Mouse (Mus musculus) intestine, postnatal 0 days (tissue): ENCODE results near the gene Sost. TPM values are rescaled to one million over a fixed set of nuclear protein-coding genes. Genes with fewer than 3 reads are reported as not detected.
A peak's percentile ranks its signal among the peaks of the same experiment; 100 is the strongest.

ENCODE experiments used
- ATAC-seq: fragments of 200-750 bp; cut with Nextera tagmentation; 2 replicates; pipeline ENCODE4 v1.8.0; 2017; ENCODE audit warnings: mild to moderate bottlenecking, moderate TSS enrichment, moderate library complexity
- H3K27ac ChIP-seq: fragments of 300-500 bp; sonication (generic); 2 replicates; pipeline ENCODE4 v1.5.1; 2014; ENCODE audit warnings: mild to moderate bottlenecking, low read depth, low read length, moderate library complexity
- H3K27me3 ChIP-seq: fragments of 300-500 bp; sonication (generic); replicated peaks from 2 replicates; pipeline ENCODE4 v1.6.1; 2014; ENCODE audit warnings: low read length, mixed read lengths; ENCODE audit not compliant: control insufficient read depth, insufficient read depth
- H3K36me3 ChIP-seq: fragments of 300-500 bp; sonication (generic); 2 replicates; pipeline ENCODE4 v1.6.1; 2014; ENCODE audit warnings: mild to moderate bottlenecking, moderate library complexity; ENCODE audit not compliant: control insufficient read depth, insufficient read depth
- H3K4me1 ChIP-seq: fragments of 300-500 bp; sonication (generic); replicated peaks from 2 replicates; pipeline ENCODE4 v1.6.1; 2014; ENCODE audit warnings: antibody characterized with exemption, low read length, mixed read lengths; ENCODE audit not compliant: control insufficient read depth, insufficient read depth
- H3K4me2 ChIP-seq: fragments of 300-500 bp; sonication (generic); replicated peaks from 2 replicates; pipeline ENCODE4 v1.6.1; 2014; ENCODE audit warnings: low read depth, mild to moderate bottlenecking, moderate library complexity
- H3K4me3 ChIP-seq: fragments of 300-500 bp; sonication (generic); 2 replicates; pipeline ENCODE4 v1.5.1; 2014; ENCODE audit warnings: low read depth, low read length
- H3K9ac ChIP-seq: fragments of 300-500 bp; sonication (generic); 2 replicates; pipeline ENCODE4 v1.6.1; 2014; ENCODE audit warnings: mild to moderate bottlenecking, low read depth, low read length
- H3K9me3 ChIP-seq: fragments of 300-500 bp; sonication (generic); 2 replicates; pipeline ENCODE4 v1.6.1; 2016; ENCODE audit warnings: mixed run types; ENCODE audit not compliant: control insufficient read depth
- CTCF ChIP-seq: sonication (generic); IDR thresholded peaks from 2 replicates; pipeline ENCODE4 v1.5.1; 2016; ENCODE audit warnings: low read depth, mild to moderate bottlenecking, control low read depth, antibody characterized with exemption, moderate library complexity
- WGBS: fragments of 180-500 bp; shearing (Covaris S2); extraction: QIAGEN DNeasy Blood & Tissue Kit; methylation state at CpG from one replicate; pipeline ENCODE4 v1.1.7; 2014; 5-methylcytosine and 5-hydroxymethylcytosine counted together
- polyA plus RNA-seq: library from polyadenylated mRNA; unstranded; fragments of >200 nt; fragmentation: Nextera tagmentation; extraction: Ambion mirVana; gene quantifications from 2 replicates; pipeline ENCODE4 v1.2.1, GENCODE M21; 2015

Gene Sost
- polyA plus RNA-seq, 1 experiment from 2014 or later = not detected

- Histone ChIP-seq H3K36me3 (no peaks in the 10 kb centered on the region), H3K27me3 (peaks cover 74% of the 10 kb centered on the region), H3K4me3 (peak overlapping the region; percentile 48), H3K4me1 (no peaks in the 10 kb centered on the region; the same call in none of the 2 replicates), H3K4me2 (peak overlapping the region; percentile 76), H3K9me3 (no peaks in the 10 kb centered on the region), H3K9ac (peak overlapping the region; percentile 38), H3K27ac (no peak overlapping the region)
- 1% methylated on average over 78 of the region's 78 CpGs for WGBS
- ATAC-seq = no peak
- TF ChIP-seq CTCF = 0 out of 2 replicates have a peak, but pooled peaks have one; percentile 2
These were observed 3.1 kb downstream of the Sost start for GRCm38 (mm10) chr11:101963473-101964291.

- Histone ChIP-seq H3K4me2 (peak overlapping the region; percentile 76; the same call in 1 of the 2 replicates), H3K9me3 (no peaks in the 10 kb centered on the region), H3K4me1 (no peaks in the 10 kb centered on the region; the same call in none of the 2 replicates), H3K36me3 (no peaks in the 10 kb centered on the region), H3K4me3 (no peak overlapping the region), H3K27me3 (peaks cover 69% of the 10 kb centered on the region), H3K27ac (no peak overlapping the region), H3K9ac (no peak overlapping the region)
- ATAC-seq = no peak
- TF ChIP-seq CTCF = no peak
- 7% methylated on average over 11 of the region's 11 CpGs for WGBS
These were observed 3.8 kb downstream of the Sost start for GRCm38 (mm10) chr11:101963043-101963442.

GRCm38 (mm10) chr11:101957476-101957875, 9.3 kb downstream of the Sost start:
- Histone ChIP-seq H3K36me3 (no peaks in the 10 kb centered on the region), H3K4me3 (no peak overlapping the region), H3K4me2 (no peak overlapping the region), H3K27ac (no peak overlapping the region), H3K9me3 (no peaks in the 10 kb centered on the region), H3K27me3 (peaks cover 24% of the 10 kb centered on the region), H3K4me1 (0 out of 2 replicates have a peak, but pooled peaks cover 3% of the 10 kb centered on the region), H3K9ac (no peak overlapping the region)
- WGBS = 64% methylated on average over 5 of the region's 5 CpGs
- ATAC-seq = no peak
- no peak for TF ChIP-seq CTCF

- Histone ChIP-seq H3K4me2 (0 out of 2 replicates have a peak overlapping the region, but pooled peaks have one; percentile 32), H3K9me3 (no peaks in the 10 kb centered on the region), H3K4me3 (no peak overlapping the region), H3K36me3 (no peaks in the 10 kb centered on the region), H3K27me3 (no peaks in the 10 kb centered on the region), H3K4me1 (0 out of 2 replicates have a peak, but pooled peaks cover 3% of the 10 kb centered on the region), H3K9ac (no peak overlapping the region), H3K27ac (no peak overlapping the region)
- ATAC-seq = no peak
- TF ChIP-seq CTCF = no peak
- 43% methylated on average over 4 of the region's 4 CpGs for WGBS
These were observed 13.4 kb downstream of the Sost start for GRCm38 (mm10) chr11:101953441-101953840.

GRCm38 (mm10) chr11:101952541-101953341, 14.1 kb downstream of the Sost start:
- H3K4me1 ChIP-seq = 0 out of 2 replicates have a peak, but pooled peaks cover 3% of the 10 kb centered on the region
- peak overlapping the region; percentile 32 for H3K4me2 ChIP-seq
- H3K9me3 ChIP-seq = no peaks in the 10 kb centered on the region
- no peak overlapping the region for H3K9ac ChIP-seq
- no peaks in the 10 kb centered on the region for H3K27me3 ChIP-seq
- no peak overlapping the region for H3K27ac ChIP-seq
- H3K36me3 ChIP-seq = no peaks in the 10 kb centered on the region
- no peak overlapping the region for H3K4me3 ChIP-seq
- WGBS = 20% methylated on average over 24 of the region's 24 CpGs
- TF ChIP-seq CTCF = no peak
- 0 out of 2 replicates have a peak, but pooled peaks have one; percentile 31 for ATAC-seq

GRCm38 (mm10) chr11:101950021-101950420, 16.8 kb downstream of the Sost start:
- H3K4me2 ChIP-seq = no peak overlapping the region
- WGBS = 79% methylated on average over 5 of the region's 5 CpGs
- ATAC-seq = no peak
- H3K27ac ChIP-seq = no peak overlapping the region
- H3K9ac ChIP-seq = no peak overlapping the region
- H3K4me3 ChIP-seq = no peak overlapping the region
- H3K36me3 ChIP-seq = no peaks in the 10 kb centered on the region
- H3K9me3 ChIP-seq = no peaks in the 10 kb centered on the region
- no peaks in the 10 kb centered on the region for H3K27me3 ChIP-seq
- H3K4me1 ChIP-seq = 0 out of 2 replicates have a peak, but pooled peaks cover 3% of the 10 kb centered on the region
- no peak for TF ChIP-seq CTCF
